Mouse (Mus musculus): Measurements from ENCODE around the gene Naga. TPM values are rescaled to one million over a fixed set of nuclear protein-coding genes. Genes with fewer than 3 reads are reported as not detected.

Gene Naga
- total and polyA plus RNA-seq, 3 experiments: 22.6 to 54.3 (median 27.0) TPM

- no peak overlapping the region for H3K9ac ChIP-seq (ENCODE audit: low read depth, low read length)
- no peaks in the 10 kb centered on the region for H3K36me3 ChIP-seq (ENCODE audit: control insufficient read depth, insufficient read depth, low read length)
- WGBS: 18% methylated on average over 7 of the region's 7 CpGs
- no peaks in the 10 kb centered on the region for H3K27me3 ChIP-seq (ENCODE audit: control insufficient read depth, insufficient read depth, low read length)
- H3K4me3 ChIP-seq: no peak overlapping the region
- H3K4me1 ChIP-seq (ENCODE audit: control insufficient read depth, insufficient read depth, low read length): no peaks in the 10 kb centered on the region
- intact Hi-C loops (cut with DNase I): no loop called here
- no peak for DNase-seq
- no peak overlapping the region for H3K27ac ChIP-seq
- TF ChIP-seq CTCF (IDR thresholded peaks at IDR 0.05): no peak
- H3K79me2 ChIP-seq (replicated peaks; ENCODE audit: control insufficient read depth, insufficient read depth, low read length): no peaks in the 10 kb centered on the region
Measured at GRCm38 (mm10) chr15:82293271-82293711, 45.4 kb downstream of the Naga start.

- no peak overlapping the region for H3K9ac ChIP-seq (ENCODE audit: low read depth, low read length)
- no peak overlapping the region for H3K4me3 ChIP-seq
- no peaks in the 10 kb centered on the region for H3K79me2 ChIP-seq (replicated peaks; ENCODE audit: control insufficient read depth, insufficient read depth, low read length)
- H3K4me1 ChIP-seq (ENCODE audit: control insufficient read depth, insufficient read depth, low read length): no peaks in the 10 kb centered on the region
- 27% methylated on average over 5 of the region's 5 CpGs for WGBS
- no peak overlapping the region for H3K27ac ChIP-seq
- H3K36me3 ChIP-seq (ENCODE audit: control insufficient read depth, insufficient read depth, low read length): no peaks in the 10 kb centered on the region
- DNase-seq: no peak
- intact Hi-C loops (cut with DNase I): no loop called here
- H3K27me3 ChIP-seq (ENCODE audit: control insufficient read depth, insufficient read depth, low read length): no peaks in the 10 kb centered on the region
- TF ChIP-seq CTCF (IDR thresholded peaks at IDR 0.05) (no peak), POLR2A (IDR thresholded peaks at IDR 0.05; ENCODE audit: insufficient read depth, low read depth, low read length) (no peak), EP300 (IDR thresholded peaks at IDR 0.05; ENCODE audit: insufficient read depth, low read depth, low read length) (no peak)
Measured at GRCm38 (mm10) chr15:82292851-82293250, 45.9 kb downstream of the Naga start.

GRCm38 (mm10) chr15:82290252-82290651 is 48.5 kb downstream of the Naga start:
- no peak overlapping the region for H3K27ac ChIP-seq
- H3K36me3 ChIP-seq (ENCODE audit: control insufficient read depth, insufficient read depth, low read length): no peaks in the 10 kb centered on the region
- DNase-seq: no peak
- H3K4me1 ChIP-seq (ENCODE audit: control insufficient read depth, insufficient read depth, low read length): no peaks in the 10 kb centered on the region
- H3K79me2 ChIP-seq (replicated peaks; ENCODE audit: control insufficient read depth, insufficient read depth, low read length): no peaks in the 10 kb centered on the region
- intact Hi-C loops (cut with DNase I): no loop called here
- H3K27me3 ChIP-seq (ENCODE audit: control insufficient read depth, insufficient read depth, low read length): no peaks in the 10 kb centered on the region
- TF ChIP-seq CTCF (IDR thresholded peaks at IDR 0.05): no peak
- H3K9ac ChIP-seq (ENCODE audit: low read depth, low read length): no peak overlapping the region
- no peak overlapping the region for H3K4me3 ChIP-seq
- 83% methylated on average over 7 of the region's 7 CpGs for WGBS

- DNase-seq: no peak
- Histone ChIP-seq H3K4me1 (ENCODE audit: control insufficient read depth, insufficient read depth, low read length) (no peaks in the 10 kb centered on the region), H3K79me2 (replicated peaks; ENCODE audit: control insufficient read depth, insufficient read depth, low read length) (no peaks in the 10 kb centered on the region), H3K9ac (ENCODE audit: low read depth, low read length) (no peak overlapping the region), H3K27me3 (ENCODE audit: control insufficient read depth, insufficient read depth, low read length) (no peaks in the 10 kb centered on the region), H3K4me3 (no peak overlapping the region), H3K27ac (no peak overlapping the region), H3K36me3 (ENCODE audit: control insufficient read depth, insufficient read depth, low read length) (no peaks in the 10 kb centered on the region)
- WGBS: 48% methylated on average over 12 of the region's 12 CpGs
- intact Hi-C loops (cut with DNase I): no loop called here
- TF ChIP-seq POLR2A (IDR thresholded peaks at IDR 0.05; ENCODE audit: insufficient read depth, low read depth, low read length) (no peak), EP300 (IDR thresholded peaks at IDR 0.05; ENCODE audit: insufficient read depth, low read depth, low read length) (no peak), CTCF (IDR thresholded peaks at IDR 0.05) (no peak)
Measured at GRCm38 (mm10) chr15:82286157-82286556, 52.6 kb downstream of the Naga start.

GRCm38 (mm10) chr15:82280638-82281037 is 58.1 kb downstream of the Naga start:
- Histone ChIP-seq H3K4me1 (ENCODE audit: control insufficient read depth, insufficient read depth, low read length) (peaks cover 2% of the 10 kb centered on the region; the same call in 1 of the 2 replicates), H3K27ac (no peak overlapping the region), H3K4me3 (no peak overlapping the region), H3K79me2 (replicated peaks; ENCODE audit: control insufficient read depth, insufficient read depth, low read length) (no peaks in the 10 kb centered on the region), H3K36me3 (ENCODE audit: control insufficient read depth, insufficient read depth, low read length) (no peaks in the 10 kb centered on the region), H3K9ac (ENCODE audit: low read depth, low read length) (no peak overlapping the region), H3K27me3 (ENCODE audit: control insufficient read depth, insufficient read depth, low read length) (no peaks in the 10 kb centered on the region; the same call in 1 of the 2 replicates)
- DNase-seq: no peak
- TF ChIP-seq CTCF (IDR thresholded peaks at IDR 0.05): no peak
- no peak for TF ChIP-seq EP300 (IDR thresholded peaks at IDR 0.05; ENCODE audit: insufficient read depth, low read depth, low read length)
- no peak for TF ChIP-seq POLR2A (IDR thresholded peaks at IDR 0.05; ENCODE audit: insufficient read depth, low read depth, low read length)
- 36% methylated on average over 4 of the region's 4 CpGs for WGBS
- intact Hi-C loops (cut with DNase I): no loop called here

Other genes with a start within 250 kb of the Naga start
- 1 to 10 TPM; 3.9 to 4.0 TPM for gene Ccdc134, start 211.0 kb downstream of the Naga start, total RNA-seq (2021)
- 4.8 and 6.6 TPM in 2 replicates for gene Ccdc134, start 211.0 kb downstream of the Naga start, polyA plus RNA-seq (2012; rRNA removed)
- gene Srebf2, start 191.7 kb downstream of the Naga start, total RNA-seq (2021): 10 to 100 TPM; 22.4 to 24.2 TPM
- 33.3 and 45.3 TPM in 2 replicates for gene Srebf2, start 191.7 kb downstream of the Naga start, polyA plus RNA-seq (2012; rRNA removed)
- gene Shisa8, start 126.1 kb downstream of the Naga start, total RNA-seq (2021): under 1 TPM; 0.13 to 0.23 TPM
- 0.15 and 0.21 TPM in 2 replicates for gene Shisa8, start 126.1 kb downstream of the Naga start, polyA plus RNA-seq (2012; rRNA removed)
- under 1 TPM; 0.16 to 0.18 TPM for gene Tnfrsf13c, start 114.6 kb downstream of the Naga start, total RNA-seq (2021)
- gene Tnfrsf13c, start 114.6 kb downstream of the Naga start, polyA plus RNA-seq (2012; rRNA removed): 0.44 and 0.86 TPM in 2 replicates
- under 1 TPM; 0.39 to 0.42 TPM for gene Cenpm, start 94.2 kb downstream of the Naga start, total RNA-seq (2021)
- gene Cenpm, start 94.2 kb downstream of the Naga start, polyA plus RNA-seq (2012; rRNA removed): 0.76 and 1.7 TPM in 2 replicates
- gene 1500009C09Rik, start 86.5 kb downstream of the Naga start, total RNA-seq (2021): not detected
- 0.08 TPM in 1 of 2 replicates, not detected in the other for gene 1500009C09Rik, start 86.5 kb downstream of the Naga start, polyA plus RNA-seq (2012; rRNA removed)
- gene Sept3, start 64.0 kb downstream of the Naga start, total RNA-seq (2021): under 1 TPM; 0.39 to 0.44 TPM
- 0.43 and 0.85 TPM in 2 replicates for gene Sept3, start 64.0 kb downstream of the Naga start, polyA plus RNA-seq (2012; rRNA removed)
- not detected for gene Wbp2nl, start 40.0 kb downstream of the Naga start, total RNA-seq (2021)
- not detected in 2 replicates for gene Wbp2nl, start 40.0 kb downstream of the Naga start, polyA plus RNA-seq (2012; rRNA removed)
- 1 to 10 TPM in 1 of 2 experiments, under 1 TPM in 1; 0.70 to 1.2 TPM for gene Pheta2, start within 50 bp of the Naga start, total RNA-seq (2021)
- 0.76 and 1.3 TPM in 2 replicates for gene Pheta2, start within 50 bp of the Naga start, polyA plus RNA-seq (2012; rRNA removed)
- 100 to 1,000 TPM; 183 to 202 TPM for gene Smdt1, start within 50 bp of the Naga start, total RNA-seq (2021)
- gene Smdt1, start within 50 bp of the Naga start, polyA plus RNA-seq (2012; rRNA removed): 231 and 248 TPM in 2 replicates
- gene Ndufa6, start 15.4 kb upstream of the Naga start, total RNA-seq (2021): 100 to 1,000 TPM; 659 to 775 TPM
- 609 and 726 TPM in 2 replicates for gene Ndufa6, start 15.4 kb upstream of the Naga start, polyA plus RNA-seq (2012; rRNA removed)
- 10 to 100 TPM; 25.5 to 27.0 TPM for gene Cyp2d22, start 41.3 kb upstream of the Naga start, total RNA-seq (2021)
- 44.0 and 48.4 TPM in 2 replicates for gene Cyp2d22, start 41.3 kb upstream of the Naga start, polyA plus RNA-seq (2012; rRNA removed)
- under 1 TPM in 1 of 2 experiments, not detected in 1; 0.18 TPM for gene Cyp2d11, start 55.1 kb upstream of the Naga start, total RNA-seq (2021)
- not detected in 2 replicates for gene Cyp2d11, start 55.1 kb upstream of the Naga start, polyA plus RNA-seq (2012; rRNA removed)
- gene Cyp2d10, start 68.3 kb upstream of the Naga start, total RNA-seq (2021): under 1 TPM; 0.26 to 0.34 TPM
- gene Cyp2d10, start 68.3 kb upstream of the Naga start, polyA plus RNA-seq (2012; rRNA removed): 0.08 and 0.38 TPM in 2 replicates
- not detected for gene Cyp2d9, start 94.5 kb upstream of the Naga start, total RNA-seq (2021)
- 0.16 TPM in 1 of 2 replicates, not detected in the other for gene Cyp2d9, start 94.5 kb upstream of the Naga start, polyA plus RNA-seq (2012; rRNA removed)
- not detected for gene Cyp2d12, start 216.1 kb upstream of the Naga start, total RNA-seq (2021)
- not detected in 2 replicates for gene Cyp2d12, start 216.1 kb upstream of the Naga start, polyA plus RNA-seq (2012; rRNA removed)